Mouse (Mus musculus): ENCODE data around the gene Mucl3. TPM values are rescaled to one million over a fixed set of nuclear protein-coding genes. Genes with fewer than 3 reads are reported as not detected.

Gene Mucl3
- polyA plus RNA-seq (2012; rRNA removed) (0.02 TPM in 1 of 2 replicates, not detected in the other), polyA plus RNA-seq (2014; fragmentation: Nextera tagmentation; extraction: Ambion mirVana) (not detected in 2 replicates)

- Histone ChIP-seq H3K4me3 (ENCODE audit: insufficient read depth in 1 of 2, low read depth in 2 of 2, low read length in 2 of 2) (no peak within 1 kb of the TSS), H3K9me3 (ENCODE audit: control insufficient read depth, low read length) (no peaks in the 10 kb centered on the region), H3K9ac (replicated peaks) (no peak within 1 kb of the TSS), H3K27me3 (ENCODE audit: control insufficient read depth, insufficient read depth, low read length) (no peaks in the 10 kb centered on the region), H3K4me1 (replicated peaks; ENCODE audit: control insufficient read depth in 2 of 2, insufficient read depth in 2 of 2, low read length in 1 of 2) (no peaks in the 10 kb centered on the region), H3K36me3 (replicated peaks; ENCODE audit: control insufficient read depth, insufficient read depth, low read depth) (no peaks in the 10 kb centered on the region), H3K27ac (no peak within 1 kb of the TSS), H3K4me2 (ENCODE audit: low read depth) (no peak within 1 kb of the TSS)
- WGBS (ENCODE audit: insufficient replicate concordance) = 55% methylated on average over 13 of the region's 13 CpGs
- no peak for ATAC-seq (ENCODE audit: insufficient read depth)
- TF ChIP-seq CTCF (IDR thresholded peaks at IDR 0.05; ENCODE audit: low read depth) (no peak), EP300 (IDR thresholded peaks at IDR 0.05; ENCODE audit: low read depth) (no peak)
- DNase-seq (ENCODE audit: low read depth in 3 of 3, low spot score in 3 of 3) = no peak
Observed at GRCm38 (mm10) chr17:35643609-35644236, at the start of gene Mucl3. Mucl3 (minus strand) TSS chr17:35643695.

GRCm38 (mm10) chr17:35692368-35692767 is 48.9 kb upstream of the Mucl3 start:
- H3K4me1 ChIP-seq (replicated peaks; ENCODE audit: control insufficient read depth in 2 of 2, insufficient read depth in 2 of 2, low read length in 1 of 2) = no peaks in the 10 kb centered on the region
- no peak overlapping the region for H3K4me2 ChIP-seq (ENCODE audit: low read depth)
- no peak for TF ChIP-seq CTCF (IDR thresholded peaks at IDR 0.05; ENCODE audit: low read depth)
- no peak for TF ChIP-seq EP300 (IDR thresholded peaks at IDR 0.05; ENCODE audit: low read depth)
- no peaks in the 10 kb centered on the region; the same call in 1 of the 2 replicates for H3K9me3 ChIP-seq (ENCODE audit: control insufficient read depth, low read length)
- H3K27me3 ChIP-seq (ENCODE audit: control insufficient read depth, insufficient read depth, low read length) = peaks cover 5% of the 10 kb centered on the region
- no peak for ATAC-seq (ENCODE audit: insufficient read depth)
- H3K9ac ChIP-seq (replicated peaks) = no peak overlapping the region
- H3K27ac ChIP-seq = no peak overlapping the region
- no peak overlapping the region for H3K4me3 ChIP-seq (ENCODE audit: insufficient read depth in 1 of 2, low read depth in 2 of 2, low read length in 2 of 2)
- no peak for DNase-seq (ENCODE audit: low read depth in 3 of 3, low spot score in 3 of 3)
- no peaks in the 10 kb centered on the region for H3K36me3 ChIP-seq (replicated peaks; ENCODE audit: control insufficient read depth, insufficient read depth, low read depth)
- 28% methylated on average over 4 of the region's 4 CpGs for WGBS (ENCODE audit: insufficient replicate concordance)

- Histone ChIP-seq H3K9ac (replicated peaks) (no peak overlapping the region), H3K4me1 (replicated peaks; ENCODE audit: control insufficient read depth in 2 of 2, insufficient read depth in 2 of 2, low read length in 1 of 2) (no peaks in the 10 kb centered on the region), H3K27ac (no peak overlapping the region), H3K9me3 (ENCODE audit: control insufficient read depth, low read length) (no peaks in the 10 kb centered on the region; the same call in 1 of the 2 replicates), H3K4me3 (ENCODE audit: insufficient read depth in 1 of 2, low read depth in 2 of 2, low read length in 2 of 2) (no peak overlapping the region), H3K4me2 (ENCODE audit: low read depth) (no peak overlapping the region), H3K27me3 (ENCODE audit: control insufficient read depth, insufficient read depth, low read length) (no peaks in the 10 kb centered on the region; the same call in 1 of the 2 replicates), H3K36me3 (replicated peaks; ENCODE audit: control insufficient read depth, insufficient read depth, low read depth) (no peaks in the 10 kb centered on the region)
- ATAC-seq (ENCODE audit: insufficient read depth) (no peak), DNase-seq (ENCODE audit: low read depth in 3 of 3, low spot score in 3 of 3) (no peak)
- no peak for TF ChIP-seq CTCF (IDR thresholded peaks at IDR 0.05; ENCODE audit: low read depth)
- no peak for TF ChIP-seq EP300 (IDR thresholded peaks at IDR 0.05; ENCODE audit: low read depth)
- WGBS (ENCODE audit: insufficient replicate concordance) = 56% methylated on average over 4 of the region's 4 CpGs
Observed at GRCm38 (mm10) chr17:35691811-35692210, 48.3 kb upstream of the Mucl3 start.

- Histone ChIP-seq H3K4me1 (replicated peaks; ENCODE audit: control insufficient read depth in 2 of 2, insufficient read depth in 2 of 2, low read length in 1 of 2) (no peaks in the 10 kb centered on the region), H3K4me2 (ENCODE audit: low read depth) (no peak overlapping the region), H3K4me3 (ENCODE audit: insufficient read depth in 1 of 2, low read depth in 2 of 2, low read length in 2 of 2) (no peak overlapping the region), H3K27ac (no peak overlapping the region), H3K9me3 (ENCODE audit: control insufficient read depth, low read length) (no peaks in the 10 kb centered on the region), H3K27me3 (ENCODE audit: control insufficient read depth, insufficient read depth, low read length) (no peaks in the 10 kb centered on the region), H3K36me3 (replicated peaks; ENCODE audit: control insufficient read depth, insufficient read depth, low read depth) (no peaks in the 10 kb centered on the region), H3K9ac (replicated peaks) (no peak overlapping the region)
- DNase-seq (ENCODE audit: low read depth in 3 of 3, low spot score in 3 of 3) = no peak
- 64% methylated on average over 18 of the region's 18 CpGs for WGBS (ENCODE audit: insufficient replicate concordance)
- no peak for ATAC-seq (ENCODE audit: insufficient read depth)
- TF ChIP-seq EP300 (IDR thresholded peaks at IDR 0.05; ENCODE audit: low read depth) = no peak
- no peak for TF ChIP-seq CTCF (IDR thresholded peaks at IDR 0.05; ENCODE audit: low read depth)
Observed at GRCm38 (mm10) chr17:35689936-35690645, 46.6 kb upstream of the Mucl3 start.
